Mouse (Mus musculus) retina, postnatal 7 days (tissue): ENCODE results near the gene Llgl2.

ENCODE experiments used
- DNase-seq: peaks from one replicate; pipeline ENCODE4 v3.0.0-alpha.2; 2012; ENCODE audit warnings: low read depth, low spot score

Gene Llgl2

DNA sequence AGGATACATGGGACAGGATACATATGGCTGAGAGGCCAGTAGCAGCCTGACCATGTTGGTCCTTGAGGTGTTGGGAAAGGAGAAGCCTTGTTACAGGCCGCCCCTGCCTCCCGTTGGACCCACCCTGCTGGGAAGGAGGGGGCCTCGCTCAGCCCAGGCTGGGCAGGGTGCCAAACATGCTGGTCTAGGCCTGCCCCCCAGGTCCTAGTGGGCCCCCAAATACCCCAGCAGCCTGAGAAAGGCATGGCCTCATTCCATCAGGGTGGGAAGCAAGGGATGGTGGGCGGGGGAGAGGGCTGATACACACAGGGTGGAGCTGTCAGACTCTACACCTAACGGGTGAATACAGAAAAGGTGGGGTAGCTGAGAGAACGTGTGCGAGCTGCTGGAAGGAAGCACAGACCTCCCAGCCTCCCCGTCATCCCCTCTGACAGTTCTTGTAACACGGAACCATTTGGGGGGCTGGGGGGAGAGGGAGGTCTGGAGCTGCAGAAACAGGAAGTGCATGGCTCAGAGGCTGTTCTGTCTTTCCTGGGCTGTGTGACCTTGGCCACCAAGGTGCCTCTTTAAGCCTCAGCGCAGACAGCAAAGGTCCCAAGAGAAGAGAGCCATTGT is 15.0 kb upstream of the Llgl2 start:
- no peak for DNase-seq

DNA sequence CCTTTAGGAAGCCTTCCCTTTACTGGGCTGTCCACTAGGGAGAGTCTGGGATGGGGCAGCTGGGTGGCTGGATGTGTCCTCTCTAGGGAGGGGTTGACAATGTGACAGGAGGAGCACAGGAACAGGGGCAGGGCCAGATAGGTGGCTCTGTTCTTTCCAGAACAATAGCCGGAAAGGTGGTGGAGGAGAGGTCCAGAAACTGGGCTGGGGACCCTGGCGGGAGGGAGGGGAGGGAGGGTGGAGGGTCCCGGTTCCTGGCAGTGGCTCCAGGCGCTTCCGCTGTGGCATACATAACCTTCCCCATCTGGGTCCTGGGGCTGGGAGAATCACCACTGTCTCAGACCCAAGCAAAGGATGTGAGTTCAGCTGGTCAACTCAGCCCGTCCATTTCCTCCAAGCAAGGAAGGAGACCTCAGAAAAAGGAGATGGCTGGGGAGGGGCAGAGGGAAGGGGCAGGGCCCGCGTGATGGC is 14.5 kb upstream of the Llgl2 start:
- no peak for DNase-seq

DNA sequence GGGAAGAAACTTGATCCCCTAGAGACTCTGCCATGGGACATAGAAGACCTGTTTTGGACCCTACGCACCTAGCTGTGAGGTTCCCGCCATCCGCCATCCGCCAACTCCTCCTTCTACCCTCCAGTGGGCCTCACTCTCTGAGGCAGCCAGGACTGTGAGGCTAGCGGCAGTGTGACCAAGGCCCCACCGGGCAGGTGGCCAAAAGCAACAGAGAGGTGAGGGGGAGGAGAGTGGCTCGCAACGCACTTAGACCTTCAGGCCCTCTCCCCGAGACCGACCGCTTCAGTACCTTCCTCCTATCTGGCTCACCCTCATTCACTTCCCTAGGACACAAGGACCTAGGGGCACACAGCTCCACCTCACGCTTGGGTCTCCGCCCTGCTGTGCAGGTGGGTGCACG is 13.5 kb upstream of the Llgl2 start:
- no peak for DNase-seq

DNA sequence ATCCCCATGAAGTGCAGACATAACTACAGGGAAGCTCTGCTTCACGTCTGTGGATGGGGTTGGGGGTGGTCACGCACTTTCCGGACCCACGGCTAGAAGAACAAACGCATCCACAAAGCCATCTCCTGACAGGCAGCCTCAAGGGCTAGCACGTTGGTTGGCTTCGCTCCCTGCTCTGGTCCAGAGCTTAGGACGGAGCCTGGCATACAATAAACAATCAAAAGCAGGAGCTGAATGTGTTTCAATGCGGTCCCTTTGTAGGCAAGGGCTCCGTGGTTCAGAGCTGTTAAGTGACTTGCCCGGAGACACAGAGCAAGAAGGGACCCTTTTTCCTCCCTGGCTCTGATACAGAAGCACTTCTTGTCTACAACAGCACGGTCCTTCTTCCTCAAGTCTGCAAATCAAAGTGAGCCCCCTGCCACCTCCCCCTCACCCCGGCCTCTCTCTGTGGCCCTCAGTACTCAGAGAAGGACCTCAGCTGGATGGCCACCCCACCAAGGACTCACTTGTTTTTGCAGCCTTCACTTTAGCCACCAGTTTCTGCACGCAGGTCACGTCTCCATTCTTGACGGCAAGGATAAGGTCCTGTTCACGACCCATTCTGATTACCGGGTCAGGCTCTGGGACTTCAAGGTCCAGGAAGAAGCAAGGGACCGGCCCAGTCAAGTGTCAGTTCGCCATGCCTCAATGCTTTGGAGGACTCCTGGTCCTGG is 12.3 kb upstream of the Llgl2 start:
- no peak for DNase-seq

DNA sequence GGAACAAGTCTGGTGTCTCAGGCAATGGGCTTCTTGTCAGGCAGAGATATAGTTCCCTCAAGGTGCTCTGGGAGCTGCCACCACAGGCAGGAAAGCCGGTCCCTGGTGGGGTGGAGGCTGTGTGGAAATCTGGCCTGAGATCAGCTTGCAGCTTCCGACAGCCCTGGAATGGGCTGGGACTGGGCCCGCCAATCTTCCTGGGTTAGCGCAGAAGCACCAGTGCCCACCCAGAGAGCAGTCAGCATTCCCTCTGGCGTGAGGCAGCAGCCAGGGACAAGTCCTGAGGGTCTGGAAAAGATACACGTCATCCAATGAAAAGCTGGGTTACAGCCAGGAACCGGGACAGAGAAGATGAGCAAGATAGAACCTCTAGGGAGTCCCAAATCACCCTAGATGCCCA is 11.8 kb upstream of the Llgl2 start:
- no peak for DNase-seq

DNA sequence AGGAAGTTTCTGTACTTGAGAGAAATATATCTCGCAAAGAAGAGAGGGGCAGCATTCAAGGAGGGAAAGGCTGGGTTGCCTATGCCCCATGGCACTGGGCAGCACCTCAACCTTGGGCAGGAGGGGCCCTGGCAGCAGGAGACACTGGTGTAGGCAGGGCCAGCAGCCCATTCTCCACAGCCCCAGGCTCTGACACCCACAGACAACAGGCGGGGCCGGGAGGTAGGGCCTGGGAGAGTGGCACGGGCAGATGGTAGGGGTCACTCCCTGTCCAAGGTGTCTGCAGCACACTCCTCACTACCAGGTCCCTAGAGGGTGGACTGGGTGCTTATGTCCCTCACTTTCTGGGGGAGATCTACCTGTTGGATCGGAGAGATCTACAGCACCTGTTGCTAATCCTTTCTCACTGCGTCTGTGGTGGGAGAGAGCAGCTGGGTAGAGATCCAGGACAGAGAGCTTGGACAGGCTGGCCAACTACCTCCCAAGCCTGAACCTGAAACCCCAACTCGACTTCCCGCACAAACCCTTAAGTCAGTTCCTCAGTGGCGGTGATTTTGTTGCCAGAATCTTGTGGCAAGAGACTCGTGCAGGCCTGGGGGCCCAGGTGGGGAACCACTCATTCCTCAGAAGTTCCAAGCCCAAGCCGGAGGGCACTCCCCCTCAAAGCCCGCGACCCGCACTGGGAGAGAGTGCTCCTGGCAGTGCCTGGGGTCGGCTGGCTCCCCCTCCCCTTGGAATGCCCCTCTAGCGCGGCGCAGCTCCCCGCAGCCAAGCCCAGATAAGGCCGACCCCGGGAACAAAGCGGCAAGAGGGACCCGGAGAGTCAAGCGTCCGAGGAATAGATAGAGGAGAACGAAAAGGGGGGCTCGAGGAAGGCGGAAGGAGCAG is 11.1 kb upstream of the Llgl2 start:
- DNase-seq, result no peak

DNA sequence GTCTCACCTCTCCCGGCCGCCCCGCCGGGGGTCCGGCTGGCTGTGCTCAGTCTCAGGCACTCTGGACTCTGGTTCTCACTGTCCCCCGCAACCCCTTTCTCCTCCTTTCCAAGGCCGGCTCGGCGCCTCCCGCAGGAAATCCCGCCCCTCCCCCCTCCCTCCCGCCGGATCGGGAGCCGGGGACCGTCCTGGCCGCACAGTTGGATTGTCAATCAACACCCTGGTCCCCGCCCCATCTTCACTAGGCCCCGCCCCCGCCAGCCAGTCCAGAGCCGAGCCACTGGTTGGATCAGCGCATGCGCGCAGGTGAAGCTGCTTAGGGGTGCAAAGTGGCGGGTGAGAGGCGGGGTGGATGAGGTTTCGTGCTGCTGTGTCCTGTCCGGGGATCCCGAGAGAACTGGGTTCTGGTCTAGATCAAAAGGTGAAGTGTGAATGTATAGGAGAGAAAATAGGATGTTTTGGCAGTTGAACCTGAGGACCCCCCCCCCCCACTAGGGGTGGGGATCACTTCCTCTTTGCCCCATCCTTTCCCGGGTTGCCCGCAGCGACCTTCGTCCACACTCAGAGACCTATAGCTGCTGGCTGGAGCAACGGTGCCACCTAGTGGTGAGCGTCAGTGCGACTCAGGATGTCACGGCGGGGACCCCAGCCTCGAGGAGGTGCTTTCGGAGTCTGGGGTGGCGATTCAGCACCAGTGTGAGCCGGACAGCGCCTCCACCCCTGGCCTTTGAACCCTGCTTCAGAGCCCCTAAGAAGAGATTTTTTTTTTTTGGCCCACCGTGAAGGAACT is 10.1 kb upstream of the Llgl2 start, which contains the start of gene Caskin2:
Caskin2 (minus strand) TSS at position 133 of the 790 bp plus-strand sequence.
- DNase-seq, result peak; percentile 93

DNA sequence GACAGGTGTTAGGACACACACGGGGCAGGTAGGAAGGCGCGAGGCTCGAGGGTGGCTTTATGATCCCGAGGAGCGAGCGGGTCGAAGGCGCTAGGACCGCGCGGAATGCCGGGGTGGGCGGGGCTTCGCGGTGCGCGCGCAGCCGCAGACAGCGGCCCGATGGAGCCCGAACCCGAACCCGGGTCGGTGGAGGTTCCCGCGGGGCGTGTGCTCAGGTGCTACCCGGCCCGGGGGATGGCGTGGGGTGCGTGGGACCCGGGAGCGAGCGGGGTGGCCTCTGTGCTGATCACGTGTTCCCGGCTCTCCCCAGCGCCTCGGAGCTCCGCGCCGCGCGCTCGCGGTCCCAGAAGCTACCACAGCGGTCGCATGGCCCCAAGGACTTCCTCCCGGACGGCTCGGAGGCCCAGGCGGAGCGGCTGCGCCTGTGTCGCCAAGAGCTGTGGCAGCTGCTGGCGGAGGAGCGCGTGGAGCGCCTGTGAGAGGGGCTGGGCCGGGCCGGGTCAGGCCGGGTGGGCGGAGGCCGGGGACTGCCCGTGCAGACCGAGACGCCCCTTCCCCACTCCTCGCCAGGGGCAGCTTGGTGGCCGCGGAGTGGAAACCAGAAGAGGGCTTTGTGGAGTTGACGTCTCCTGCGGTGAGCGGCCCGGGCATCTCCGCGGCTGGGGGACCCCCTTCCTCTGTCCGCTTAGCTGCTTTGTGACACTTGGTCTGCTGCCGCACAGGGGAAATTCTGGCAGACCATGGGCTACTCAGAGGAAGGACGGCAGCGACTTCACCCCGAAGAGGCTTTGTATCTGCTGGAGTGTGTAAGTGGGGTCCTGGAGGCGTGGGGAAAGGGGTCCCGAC is 9.0 kb upstream of the Llgl2 start, which contains the start of gene Tsen54:
Tsen54 (plus strand) TSS at position 120 of the 846 bp plus-strand sequence.
- DNase-seq, result peak; percentile 70

DNA sequence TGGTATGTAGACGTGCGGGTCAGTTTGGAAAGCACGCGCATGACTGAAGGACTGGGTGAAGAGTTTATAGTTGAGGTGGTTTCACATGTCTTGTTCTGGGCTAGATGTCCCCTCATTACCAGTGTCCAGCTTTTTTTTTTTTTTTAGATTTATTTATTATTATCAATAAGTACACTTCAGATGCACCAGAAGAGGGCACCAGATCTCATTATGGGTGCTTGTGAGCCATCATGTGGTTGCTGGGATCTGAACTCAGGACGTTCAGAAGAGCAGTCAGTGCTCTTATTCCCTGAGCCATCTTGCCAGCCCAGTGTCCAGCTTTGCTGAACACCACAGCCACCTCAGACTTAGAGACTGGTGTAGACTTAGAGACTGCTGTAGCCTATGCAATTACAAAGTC is 6.5 kb upstream of the Llgl2 start:
- no peak for DNase-seq

DNA sequence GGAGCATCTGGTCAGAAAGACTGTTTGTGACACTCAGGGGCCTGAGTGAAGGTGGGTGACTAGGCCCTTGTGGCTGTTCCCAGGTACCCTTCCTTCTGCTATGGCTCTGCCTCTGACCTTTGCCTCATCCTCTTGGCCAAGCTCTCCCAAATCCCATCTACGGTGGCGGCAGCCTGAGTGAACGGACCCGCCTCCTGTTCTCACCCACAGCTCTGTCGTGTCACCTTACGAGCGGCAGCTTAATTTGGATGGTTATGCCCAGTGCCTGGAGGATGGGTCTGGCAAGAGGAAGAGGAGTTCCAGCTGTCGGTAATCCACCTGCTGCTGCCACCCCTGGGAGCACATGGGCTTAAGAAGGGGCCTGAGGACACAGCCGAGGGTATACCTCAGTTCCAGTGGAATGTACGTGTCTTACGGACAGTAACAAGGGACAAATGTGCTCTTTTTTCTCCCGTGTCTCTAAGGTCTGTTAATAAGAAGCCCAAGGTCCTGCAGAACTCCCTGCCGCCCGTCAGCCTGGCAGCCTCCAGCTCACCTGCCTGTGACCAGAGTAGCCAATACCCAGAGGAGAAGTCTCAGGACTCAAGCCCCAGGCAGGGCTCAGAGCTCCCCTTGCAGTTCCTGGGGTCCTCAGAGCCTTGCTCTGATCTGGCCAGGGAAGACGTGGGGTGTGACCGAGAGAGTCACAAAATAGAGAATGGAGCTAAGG is 3.8 kb upstream of the Llgl2 start:
- no peak for DNase-seq

DNA sequence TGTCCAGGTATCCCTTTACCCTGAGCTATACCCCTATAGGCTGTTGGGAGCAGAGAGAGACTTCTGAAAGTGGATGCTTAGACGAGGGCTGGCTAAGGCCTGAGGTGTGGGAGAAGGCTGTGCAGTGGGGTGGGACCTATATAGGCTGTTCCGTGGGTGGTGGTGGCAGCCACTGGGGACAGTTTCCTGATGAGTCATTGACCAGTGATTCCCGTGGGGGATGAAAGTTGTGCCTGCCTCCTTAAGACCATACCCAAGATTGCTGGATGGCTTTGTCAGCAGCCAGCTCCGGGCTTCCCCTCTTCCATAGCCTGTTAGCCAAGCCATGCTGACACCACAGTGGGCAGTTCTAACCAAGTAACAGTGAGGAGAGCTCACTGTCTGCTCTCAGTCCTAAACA is 2.8 kb upstream of the Llgl2 start:
- no peak for DNase-seq

DNA sequence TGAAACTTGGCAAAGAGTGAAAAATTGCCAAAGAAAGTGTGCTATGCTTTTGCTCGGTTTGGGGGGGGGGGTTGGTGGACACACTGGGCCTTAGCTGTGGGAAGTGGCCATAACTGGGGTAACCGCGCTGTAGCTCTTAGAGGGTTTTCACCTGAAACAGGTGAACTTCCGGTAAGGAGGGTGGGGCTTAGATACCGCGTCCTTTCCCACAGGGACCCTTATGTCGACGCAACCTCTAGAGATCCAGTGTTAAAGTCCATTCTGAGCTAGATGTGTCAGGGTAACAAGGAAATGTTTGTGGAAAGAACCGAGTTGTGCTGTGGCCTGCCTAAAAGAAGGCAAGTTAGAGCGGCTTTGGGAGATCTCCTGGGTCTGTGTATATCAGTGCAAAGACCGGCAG is 964 bp downstream of the Llgl2 start:
- no peak for DNase-seq

DNA sequence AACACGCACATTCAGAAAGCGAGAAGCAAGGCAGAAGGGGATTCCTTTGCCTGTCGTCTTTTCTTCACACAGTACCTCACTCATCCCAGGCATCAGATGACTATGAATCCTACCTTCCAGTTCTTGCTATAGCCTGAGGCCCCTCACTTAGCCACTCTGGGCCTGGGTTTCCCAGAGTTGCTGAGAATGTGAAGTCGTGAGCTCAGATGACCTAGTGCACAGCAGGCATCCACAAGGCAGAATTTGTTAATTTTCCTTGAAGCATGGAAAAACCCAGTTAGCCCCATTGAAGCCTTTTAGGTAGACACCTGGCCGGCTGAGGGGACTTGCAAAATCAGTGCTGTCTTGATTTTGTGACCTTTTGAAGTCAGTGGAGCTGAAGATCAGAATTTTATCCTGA is 2.6 kb downstream of the Llgl2 start:
- no peak for DNase-seq

DNA sequence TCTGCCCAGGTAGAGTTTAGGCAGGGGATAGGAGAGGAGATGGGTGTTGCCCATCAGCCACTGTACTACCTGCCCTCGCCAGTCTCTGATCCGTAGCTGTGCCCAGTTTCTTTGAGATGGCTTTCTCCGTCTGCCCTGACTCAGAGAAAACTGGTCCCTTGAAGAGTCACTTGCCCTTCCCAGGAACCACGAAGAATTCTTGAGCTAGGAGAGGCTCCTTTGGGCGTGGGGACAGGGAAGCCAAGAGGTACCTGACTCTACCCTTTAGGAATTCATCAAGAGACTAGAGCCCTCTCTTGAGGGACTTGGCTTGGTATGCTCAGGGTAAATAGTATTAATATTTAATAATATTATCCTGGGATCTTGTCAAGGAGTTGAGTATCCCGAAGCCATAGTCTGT is 3.8 kb downstream of the Llgl2 start:
- DNase-seq, result no peak

DNA sequence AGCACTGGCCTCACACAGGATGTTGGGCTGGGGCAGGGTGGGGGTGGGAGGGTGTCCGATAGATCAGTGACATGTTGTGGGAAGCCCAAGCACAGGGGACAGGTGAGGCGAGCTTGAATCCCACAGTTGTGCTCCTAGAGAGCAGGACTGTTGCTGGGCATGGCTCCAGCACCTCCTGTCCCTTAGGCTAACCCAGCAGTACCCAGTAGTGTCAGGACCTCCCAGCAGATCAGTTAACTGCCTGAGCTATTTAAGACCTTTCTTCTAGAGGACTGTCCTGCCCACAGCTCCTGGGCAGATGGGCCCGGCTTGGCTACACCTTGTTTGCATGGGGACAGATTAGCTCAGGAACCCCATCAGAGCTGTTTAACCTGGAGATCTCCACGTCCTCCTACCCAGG is 5.2 kb downstream of the Llgl2 start:
- DNase-seq, result no peak

DNA sequence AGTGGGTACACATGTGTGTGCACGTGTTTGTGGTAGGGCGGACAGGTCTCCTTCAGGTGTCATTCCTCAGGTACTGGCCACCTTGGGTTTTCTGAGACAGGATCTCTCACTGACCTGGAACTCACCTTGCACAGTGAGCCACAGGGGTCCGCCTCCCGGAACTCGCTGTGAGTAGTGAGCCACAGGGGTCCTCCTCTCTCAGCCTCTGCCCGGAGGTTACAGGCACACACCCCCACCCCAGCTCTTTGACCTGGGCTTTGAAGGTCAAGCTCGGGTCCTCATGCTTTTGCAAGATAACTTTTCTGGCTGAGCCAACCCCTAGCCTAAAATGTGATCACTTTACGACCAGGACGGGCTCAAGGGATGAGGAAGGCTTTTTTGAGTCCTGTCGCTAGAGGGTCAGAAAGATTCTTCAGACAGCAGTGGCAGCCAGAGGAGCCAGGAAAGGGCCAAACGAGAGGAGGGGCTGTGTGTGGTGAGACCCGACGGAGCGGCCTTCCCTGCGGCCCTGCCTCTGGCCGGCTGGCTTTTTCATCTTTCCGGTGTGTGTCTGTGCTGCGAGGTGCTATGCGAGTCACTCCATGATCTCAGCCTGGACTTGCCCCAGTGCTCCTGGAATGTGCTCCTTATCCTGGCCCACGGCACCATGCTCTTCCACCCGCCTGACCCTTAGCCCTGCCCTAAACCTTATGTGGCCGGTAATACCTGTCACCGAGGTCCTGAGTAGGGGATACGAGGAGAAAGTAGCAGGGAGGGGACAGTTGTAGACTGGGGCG is 6.9 kb downstream of the Llgl2 start:
- no peak for DNase-seq

DNA sequence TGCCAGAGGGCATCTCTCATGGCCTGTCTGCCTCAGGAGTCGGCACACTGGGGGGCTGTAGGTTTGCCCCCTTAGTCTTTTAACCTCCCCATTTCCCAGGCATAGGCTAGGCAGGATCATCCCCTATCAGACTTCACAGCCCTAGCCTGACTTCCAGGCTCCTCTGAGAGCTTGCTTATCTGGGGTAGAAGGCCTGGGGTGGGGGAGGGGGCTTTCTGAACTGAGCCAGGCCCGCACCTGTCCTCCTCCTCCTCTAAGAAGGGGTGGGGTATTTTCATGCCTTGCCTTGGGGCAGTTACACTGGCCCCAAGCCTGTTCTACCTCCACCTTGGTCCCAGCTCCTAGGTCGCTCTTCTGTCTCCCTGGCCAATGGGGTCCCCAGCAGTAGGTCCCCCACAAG is 7.7 kb downstream of the Llgl2 start:
- DNase-seq, result no peak

DNA sequence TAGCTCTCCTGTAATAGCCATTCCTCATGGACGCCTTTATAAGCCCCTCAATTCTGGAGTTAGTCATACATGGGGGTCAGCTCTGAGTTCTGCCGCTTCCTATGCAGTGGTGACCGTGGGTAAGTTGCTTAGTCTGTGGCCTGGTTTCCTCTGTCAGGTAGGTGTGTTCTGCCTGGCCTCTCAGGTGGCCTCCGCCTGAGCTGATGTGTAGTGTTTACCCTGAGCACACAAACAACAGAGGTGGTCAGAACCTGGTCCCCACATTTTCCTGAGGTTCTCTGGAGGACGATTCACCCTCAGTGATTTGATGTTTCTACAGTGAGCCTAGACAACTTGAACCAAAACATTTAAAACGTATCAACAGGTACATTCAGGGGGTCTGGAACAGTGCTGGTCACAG is 8.2 kb downstream of the Llgl2 start:
- no peak for DNase-seq

DNA sequence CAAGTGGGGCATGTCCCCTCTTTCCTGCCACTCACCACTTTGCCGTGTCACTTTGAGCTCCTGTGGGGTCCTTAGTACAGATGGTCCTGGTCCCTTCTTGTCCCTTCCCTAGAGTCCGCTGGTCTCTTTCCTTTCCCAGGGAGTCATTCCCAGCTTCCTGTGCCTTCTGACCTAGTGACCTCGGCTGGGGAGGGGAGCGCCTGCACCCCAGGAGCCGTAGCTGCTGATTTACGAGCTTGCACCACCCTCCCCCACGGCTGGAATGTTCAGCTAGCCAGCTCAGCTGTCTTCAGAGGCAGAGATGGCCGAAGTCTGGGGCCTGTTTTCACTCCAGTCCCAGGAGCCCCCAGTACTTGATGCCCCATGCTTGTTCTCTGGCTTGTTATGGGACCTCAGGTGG is 8.7 kb downstream of the Llgl2 start:
- DNase-seq, result no peak
